In the genomic region with DNA sequence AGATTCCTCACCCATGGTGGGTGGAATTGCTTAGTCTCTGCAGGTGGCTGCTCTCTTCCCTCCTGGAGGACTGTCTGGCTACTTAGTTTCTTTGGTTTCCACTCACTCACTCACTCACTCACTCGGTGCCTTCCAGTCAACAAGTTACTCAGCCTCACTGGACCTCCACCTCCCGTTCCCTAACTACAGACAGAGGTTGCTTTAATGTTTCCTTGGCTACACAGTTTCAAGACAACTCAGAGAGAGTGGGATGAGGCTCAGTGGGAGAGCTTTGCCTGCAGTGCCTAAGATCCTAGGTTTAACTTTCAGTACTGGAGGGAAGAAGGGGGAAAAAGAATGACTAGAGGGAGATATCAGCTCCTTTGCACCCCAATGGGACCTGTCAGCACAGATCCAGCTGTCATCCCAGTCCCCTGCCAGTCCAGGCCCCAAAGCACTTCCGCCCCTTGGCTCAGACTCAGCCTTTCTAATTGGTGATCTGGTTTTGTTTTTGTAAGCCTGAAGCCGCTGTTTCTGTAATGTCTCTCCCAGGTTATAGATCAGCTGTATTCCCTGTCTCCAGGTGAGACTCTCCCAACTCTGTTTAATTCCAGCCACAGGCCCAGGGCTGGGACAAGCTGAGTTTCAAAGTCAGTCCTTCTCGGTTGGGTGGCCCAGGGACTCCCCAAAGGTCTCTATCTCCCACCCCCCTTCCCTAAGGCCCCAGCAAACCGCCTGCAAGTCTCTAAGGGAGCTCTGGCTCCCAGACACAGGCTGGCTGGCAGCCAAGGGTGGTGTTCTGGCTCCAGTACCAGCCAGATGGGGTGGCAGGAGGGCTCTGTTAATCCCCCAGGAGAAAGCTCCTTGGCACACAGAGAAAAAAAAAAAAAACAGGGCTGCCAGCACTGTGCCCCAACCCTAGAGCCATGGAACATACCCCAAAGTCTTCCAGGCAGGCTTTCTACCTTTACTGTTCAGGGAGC, we compare ENCODE assay signal across 8 mouse cellular contexts.
DNase-seq lines count a peak whose midpoint lies in the region; ATAC-seq and TF ChIP-seq lines count a peak whose summit lies in the region.

No protein-coding gene starts in this region.

- H3K27me3 ChIP-seq in lung, embryonic 14.5 days (ENCODE audit: insufficient read depth, low read length), result no peaks in the 10 kb centered on the region
- H3K27me3 ChIP-seq in forebrain, embryonic 12.5 days, result peaks cover 5% of the 10 kb centered on the region
- peaks cover 5% of the 10 kb centered on the region for H3K27me3 ChIP-seq in midbrain, postnatal 0 days (ENCODE audit: insufficient read depth, low read length)

- no peak overlapping the region for H3K9ac ChIP-seq in lung, embryonic 14.5 days
- H3K9ac ChIP-seq in forebrain, embryonic 12.5 days, result no peak overlapping the region
- H3K9ac ChIP-seq in midbrain, postnatal 0 days (replicated peaks; ENCODE audit: low read length, poor library complexity, severe bottlenecking), result no peak overlapping the region

- peak; percentile 53 for ATAC-seq in lung, embryonic 14.5 days (ENCODE audit: insufficient read depth)
- ATAC-seq in forebrain, embryonic 12.5 days (ENCODE audit: low FRiP score), result peak; percentile 79; the same call in 1 of the 2 replicates
- ATAC-seq in midbrain, postnatal 0 days (ENCODE audit: low FRiP score), result peak; percentile 59
- ATAC-seq in megakaryocyte progenitor cell, adult 5-6 weeks (replicated peaks; ENCODE audit: poor library complexity), result no peak
- no peak for ATAC-seq in megakaryocyte-erythroid progenitor cell, adult 5-6 weeks (replicated peaks; ENCODE audit: low FRiP score, low TSS enrichment, poor library complexity, severe bottlenecking)

- WGBS in lung, embryonic 14.5 days, result 14% methylated on average over 6 of the region's 6 CpGs
- 32% methylated on average over 6 of the region's 6 CpGs for WGBS in forebrain, embryonic 12.5 days
- 22% methylated on average over 6 of the region's 6 CpGs for WGBS in large intestine, adult 2 months
- WGBS in midbrain, postnatal 0 days, result 26% methylated on average over 5 of the region's 6 CpGs

- H3K27ac ChIP-seq in lung, embryonic 14.5 days (ENCODE audit: low read depth), result peak overlapping the region; percentile 51
- H3K27ac ChIP-seq in forebrain, embryonic 12.5 days, result peak overlapping the region; percentile 80
- H3K27ac ChIP-seq in midbrain, postnatal 0 days (ENCODE audit: low read depth, low read length), result no peak overlapping the region

- no peaks in the 10 kb centered on the region for H3K9me3 ChIP-seq in lung, embryonic 14.5 days (ENCODE audit: low read depth, low read length)
- H3K9me3 ChIP-seq in forebrain, embryonic 12.5 days, result no peaks in the 10 kb centered on the region
- H3K9me3 ChIP-seq in midbrain, postnatal 0 days (ENCODE audit: low read length), result no peaks in the 10 kb centered on the region

- no peaks in the 10 kb centered on the region for H3K36me3 ChIP-seq in lung, embryonic 14.5 days (ENCODE audit: insufficient read depth)
- no peaks in the 10 kb centered on the region for H3K36me3 ChIP-seq in forebrain, embryonic 12.5 days (replicated peaks)
- H3K36me3 ChIP-seq in midbrain, postnatal 0 days (ENCODE audit: insufficient read depth, low read length), result no peaks in the 10 kb centered on the region

- H3K4me2 ChIP-seq in lung, embryonic 14.5 days, result peak overlapping the region; percentile 2; the same call in 1 of the 2 replicates
- peak overlapping the region; percentile 4; the same call in 1 of the 2 replicates for H3K4me2 ChIP-seq in forebrain, embryonic 12.5 days
- H3K4me2 ChIP-seq in midbrain, postnatal 0 days (ENCODE audit: low read depth, low read length, poor library complexity, severe bottlenecking), result no peak overlapping the region

- peak; percentile 62 for DNase-seq in lung, embryonic 14.5 days
- DNase-seq in lung, postnatal 25 days (ENCODE audit: low spot score), result no peak
- peak; percentile 79 for DNase-seq in heart, postnatal 4 days
- peak; percentile 4 for DNase-seq in large intestine, adult 2 months (ENCODE audit: low read depth, low spot score)
- peak; percentile 70 for DNase-seq in midbrain, postnatal 0 days (ENCODE audit: low spot score)

- peaks cover 22% of the 10 kb centered on the region for H3K4me1 ChIP-seq in lung, embryonic 14.5 days (ENCODE audit: insufficient read depth)
- peaks cover 30% of the 10 kb centered on the region for H3K4me1 ChIP-seq in forebrain, embryonic 12.5 days
- peaks cover 9% of the 10 kb centered on the region for H3K4me1 ChIP-seq in midbrain, postnatal 0 days (ENCODE audit: insufficient read depth, low read length)

- no peak for TF ChIP-seq CTCF in lung, embryonic 14.5 days (IDR thresholded peaks at IDR 0.05; ENCODE audit: low read depth)
- TF ChIP-seq CTCF in midbrain, postnatal 0 days (IDR thresholded peaks at IDR 0.05), result no peak

- H3K4me3 ChIP-seq in lung, embryonic 14.5 days (ENCODE audit: low read depth, low read length), result no peak overlapping the region
- no peak overlapping the region for H3K4me3 ChIP-seq in forebrain, embryonic 12.5 days (replicated peaks)
- H3K4me3 ChIP-seq in midbrain, postnatal 0 days (ENCODE audit: low read depth, low read length), result no peak overlapping the region

Comparison
In these comparisons a context has a peak if more than half of its experiments do, and no peak if none do; other contexts are left out.
1. ATAC-seq: peak in lung, embryonic 14.5 days (single experiment), forebrain, embryonic 12.5 days (single experiment) and midbrain, postnatal 0 days (single experiment); none in megakaryocyte progenitor cell, adult 5-6 weeks (single experiment) and megakaryocyte-erythroid progenitor cell, adult 5-6 weeks (single experiment).